Mouse (Mus musculus): ENCODE results near the gene Zfp692. TPM values are rescaled to one million over a fixed set of nuclear protein-coding genes. Genes with fewer than 3 reads are reported as not detected.
A peak's percentile ranks its signal among the peaks of the same experiment; 100 is the strongest.
"Not testable (repeated sequence)": the region's sequence is repeated elsewhere in the genome, so short reads cannot be mapped to it uniquely, and the experiment has no call there.

The Zfp692 gene
- total RNA-seq, 2 experiments from 2014 or later, result 24.4 to 25.9 TPM

- no peak for DNase-seq (ENCODE audit: low spot score in 2 of 2)
These were observed 46.8 kb downstream of the Zfp692 start for GRCm38 (mm10) chr11:58353709-58354108.

- peak in 1 of 2 experiments; percentile 50 for DNase-seq (ENCODE audit: low spot score in 2 of 2)
These were observed 47.6 kb downstream of the Zfp692 start for GRCm38 (mm10) chr11:58354476-58354875.

- no peak for DNase-seq (ENCODE audit: low spot score in 2 of 2)
These were observed 48.1 kb downstream of the Zfp692 start for GRCm38 (mm10) chr11:58354927-58355326.

DNA sequence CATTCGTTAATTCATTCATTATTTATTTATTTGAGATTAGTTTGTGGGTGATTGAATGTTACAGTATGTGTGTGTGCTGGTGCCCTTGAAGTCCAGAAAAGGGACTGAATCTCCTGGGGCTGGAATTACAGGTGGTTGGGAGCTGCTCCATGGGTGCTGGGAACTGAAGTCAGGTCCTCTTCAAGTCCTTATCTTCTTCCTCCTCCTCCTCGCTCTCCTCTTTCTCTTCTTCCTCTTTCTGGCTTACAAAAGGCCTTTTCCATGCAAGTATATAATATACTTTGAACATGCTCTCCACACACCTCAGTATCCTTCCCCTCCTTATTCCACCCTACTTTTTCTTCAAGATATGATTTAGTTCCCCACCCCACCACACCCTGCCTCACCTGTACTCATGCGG, 50.2 kb downstream of the Zfp692 start:
- no peak for DNase-seq (ENCODE audit: low spot score in 2 of 2)

GRCm38 (mm10) chr11:58357844-58358534, 51.1 kb downstream of the Zfp692 start:
- no peak for DNase-seq (ENCODE audit: low spot score in 2 of 2)

DNA sequence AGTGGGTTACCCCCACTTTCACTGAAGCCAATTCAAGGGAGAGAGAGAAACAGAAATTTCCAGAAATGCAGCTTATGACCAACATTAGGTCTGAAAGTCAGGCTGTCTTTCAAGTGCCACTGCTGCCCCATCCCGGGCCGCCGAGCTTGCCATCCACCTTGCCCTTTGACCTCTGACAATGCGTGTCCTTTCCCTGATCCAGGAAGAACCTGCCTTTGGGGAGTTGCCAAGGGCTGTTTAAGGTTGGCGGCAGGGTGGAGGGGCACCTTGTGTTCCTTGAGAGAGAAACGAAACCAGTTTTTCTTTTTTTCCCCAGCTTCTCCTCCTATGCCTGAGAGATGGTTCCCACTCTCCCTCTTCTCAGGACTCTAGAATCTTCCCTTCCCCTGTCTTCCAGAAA, 55.7 kb downstream of the Zfp692 start:
- DNase-seq (ENCODE audit: low spot score in 2 of 2), result not testable (repeated sequence)

Other genes with a start within 250 kb of the Zfp692 start
- gene Gm12248, start 213.9 kb upstream of the Zfp692 start, total RNA-seq (2021), result not detected
- gene Cnot8, start 202.9 kb upstream of the Zfp692 start, total RNA-seq (2021), result 10 to 100 TPM; 54.9 to 55.5 TPM
- gene Gemin5, start 138.5 kb upstream of the Zfp692 start, total RNA-seq (2021), result 10 to 100 TPM; 20.1 TPM
- 10 to 100 TPM; 32.4 to 37.6 TPM for gene Mrpl22, start 135.4 kb upstream of the Zfp692 start, total RNA-seq (2021)
- 1 to 10 TPM; 2.2 to 2.3 TPM for gene Igtp, start 107.5 kb upstream of the Zfp692 start, total RNA-seq (2021)
- 1 to 10 TPM; 1.9 to 2.2 TPM for gene Irgm2, start 107.5 kb upstream of the Zfp692 start, total RNA-seq (2021)
- gene 4930438A08Rik, start 32.3 kb upstream of the Zfp692 start, total RNA-seq (2021), result not detected
- 10 to 100 TPM; 43.4 to 43.5 TPM for gene Zfp672, start 23.3 kb downstream of the Zfp692 start, total RNA-seq (2021)
- 10 to 100 TPM; 48.9 to 55.4 TPM for gene Sh3bp5l, start 23.7 kb downstream of the Zfp692 start, total RNA-seq (2021)
- gene Lypd8, start 72.0 kb downstream of the Zfp692 start, total RNA-seq (2021), result not detected
- gene 1810065E05Rik, start 114.0 kb downstream of the Zfp692 start, total RNA-seq (2021), result not detected
- gene Gm12253, start 125.5 kb downstream of the Zfp692 start, total RNA-seq (2021), result not detected
- gene Lypd9, start 145.9 kb downstream of the Zfp692 start, total RNA-seq (2021), result not detected
- not detected for gene Olfr30, start 155.2 kb downstream of the Zfp692 start, total RNA-seq (2021)
- not detected for gene Olfr332, start 185.5 kb downstream of the Zfp692 start, total RNA-seq (2021)
- gene Olfr331, start 195.5 kb downstream of the Zfp692 start, total RNA-seq (2021), result not detected
- not detected for gene Olfr330, start 227.8 kb downstream of the Zfp692 start, total RNA-seq (2021)
- gene Olfr329-ps, start 239.4 kb downstream of the Zfp692 start, total RNA-seq (2021), result not detected
- gene Olfr328, start 248.6 kb downstream of the Zfp692 start, total RNA-seq (2021), result under 1 TPM; 0.10 to 0.18 TPM